Mouse (Mus musculus): Measurements from ENCODE around the gene Rbm5.

Gene Rbm5

DNA sequence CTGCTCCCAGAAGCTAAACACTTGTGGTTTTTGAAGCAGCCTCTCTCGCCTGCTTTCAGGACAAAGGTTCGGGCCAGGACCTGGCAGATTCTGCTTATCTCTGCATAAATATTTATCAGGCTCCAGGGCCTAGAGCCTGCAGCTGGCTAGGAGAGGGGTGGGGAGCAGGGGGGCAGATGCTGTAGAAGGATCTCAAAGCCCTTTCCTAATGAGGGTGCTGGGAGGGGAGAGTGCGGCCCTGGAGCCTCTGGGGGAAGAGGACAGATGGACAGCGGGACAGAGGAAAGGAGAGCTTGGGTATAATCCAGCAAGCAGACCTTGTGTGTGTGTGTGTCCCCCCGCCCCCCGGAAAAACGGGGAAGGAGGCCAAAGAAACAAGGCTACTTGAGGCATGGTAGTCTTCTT is 36.2 kb downstream of the Rbm5 start:
- no peak for DNase-seq (ENCODE audit: extremely low read depth, low read depth, low spot score)

DNA sequence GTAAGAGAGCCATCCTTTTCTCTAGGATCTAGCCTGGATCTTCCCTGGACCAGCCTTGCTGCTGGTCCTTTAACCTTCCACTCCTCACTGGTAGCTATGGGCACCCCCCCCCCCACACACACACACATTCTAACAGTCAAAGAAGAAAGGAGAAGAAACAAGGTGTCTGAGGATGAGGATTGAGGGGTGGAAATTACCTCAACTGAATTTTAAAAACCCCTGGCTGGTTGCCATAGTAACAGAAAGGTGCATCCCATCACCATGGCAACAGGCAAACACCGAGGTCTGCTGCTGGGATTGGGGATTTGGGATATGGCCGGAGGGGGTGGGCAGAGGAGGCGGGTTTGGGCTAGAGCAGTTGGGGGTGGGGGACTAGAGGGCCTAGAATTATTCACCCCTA is 41.1 kb downstream of the Rbm5 start:
- no peak for DNase-seq (ENCODE audit: extremely low read depth, low read depth, low spot score)

DNA sequence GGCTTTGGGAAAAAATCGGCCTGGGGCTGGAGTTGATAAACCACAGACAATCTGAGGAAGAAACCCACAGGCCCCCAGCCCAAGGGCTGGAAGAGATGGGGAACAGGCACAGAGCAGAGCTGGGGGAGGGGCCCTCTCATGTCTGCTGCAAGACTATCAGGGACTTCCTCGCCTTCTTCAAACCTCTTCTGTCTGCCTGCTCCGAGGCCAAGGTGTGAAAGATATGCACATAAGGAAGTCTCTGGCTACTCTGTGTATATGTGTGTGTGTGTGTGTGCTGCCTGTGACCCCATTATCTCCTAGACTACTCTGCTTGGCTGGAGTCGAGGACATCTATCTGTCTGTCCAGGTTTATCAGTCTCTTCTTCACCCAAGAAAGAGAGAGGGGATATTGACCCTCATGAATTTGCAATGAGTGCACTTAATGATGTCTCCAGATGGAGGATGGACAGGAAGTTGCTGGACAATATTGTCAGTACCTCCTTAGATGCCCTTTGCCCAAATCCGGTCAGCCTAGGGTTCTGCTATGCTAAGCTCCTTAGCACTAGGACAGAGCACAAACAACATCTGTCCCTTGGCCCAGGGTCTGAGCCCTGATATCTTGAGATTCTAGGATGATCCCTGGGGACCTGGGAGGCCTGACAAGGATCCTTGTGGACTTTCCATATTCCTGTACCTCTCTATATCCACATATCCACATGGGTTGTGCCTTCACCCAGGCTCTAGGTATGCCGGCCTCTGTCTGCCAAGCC is 41.7 kb downstream of the Rbm5 start:
- no peak for DNase-seq (ENCODE audit: extremely low read depth, low read depth, low spot score)

DNA sequence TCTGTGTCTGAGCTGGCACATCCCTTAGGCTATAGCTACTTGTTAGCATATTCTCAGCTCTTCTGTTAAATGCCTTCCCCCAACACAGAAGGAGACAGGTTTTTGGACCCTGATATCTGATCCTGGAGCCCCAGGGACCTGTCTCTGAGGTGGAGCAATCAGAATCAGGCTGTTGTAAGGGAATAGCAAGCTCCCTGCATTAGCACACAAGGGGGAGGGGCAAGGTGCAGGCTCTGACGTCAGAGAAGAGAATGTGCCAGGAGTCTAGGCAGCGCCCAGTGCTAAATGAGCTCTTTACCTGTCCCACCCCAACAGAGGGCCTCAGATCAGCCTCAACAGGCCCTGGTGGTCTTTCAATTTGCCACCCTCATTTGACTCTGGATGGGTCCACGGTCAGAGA is 43.8 kb downstream of the Rbm5 start:
- no peak for DNase-seq (ENCODE audit: extremely low read depth, low read depth, low spot score)

DNA sequence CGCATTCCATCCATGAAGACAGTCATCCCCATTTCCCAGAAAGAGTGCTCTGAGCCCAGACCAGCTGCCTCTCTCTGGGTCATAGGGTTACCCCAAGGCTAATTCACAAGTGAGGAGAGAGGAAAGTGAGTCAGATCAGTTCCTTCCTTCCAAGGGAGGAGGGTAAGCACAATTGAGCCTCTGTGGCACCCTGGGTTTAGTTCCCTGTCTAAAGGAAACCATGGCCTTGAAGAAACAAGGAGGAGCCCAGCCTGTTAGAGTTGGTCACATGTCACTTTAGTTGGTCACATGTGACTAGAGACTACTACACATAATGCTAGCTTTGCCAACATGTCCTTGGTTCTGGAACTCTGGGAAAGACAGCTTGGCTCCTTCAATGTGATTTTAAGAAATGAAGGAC is 46.0 kb downstream of the Rbm5 start:
- no peak for DNase-seq (ENCODE audit: extremely low read depth, low read depth, low spot score)

DNA sequence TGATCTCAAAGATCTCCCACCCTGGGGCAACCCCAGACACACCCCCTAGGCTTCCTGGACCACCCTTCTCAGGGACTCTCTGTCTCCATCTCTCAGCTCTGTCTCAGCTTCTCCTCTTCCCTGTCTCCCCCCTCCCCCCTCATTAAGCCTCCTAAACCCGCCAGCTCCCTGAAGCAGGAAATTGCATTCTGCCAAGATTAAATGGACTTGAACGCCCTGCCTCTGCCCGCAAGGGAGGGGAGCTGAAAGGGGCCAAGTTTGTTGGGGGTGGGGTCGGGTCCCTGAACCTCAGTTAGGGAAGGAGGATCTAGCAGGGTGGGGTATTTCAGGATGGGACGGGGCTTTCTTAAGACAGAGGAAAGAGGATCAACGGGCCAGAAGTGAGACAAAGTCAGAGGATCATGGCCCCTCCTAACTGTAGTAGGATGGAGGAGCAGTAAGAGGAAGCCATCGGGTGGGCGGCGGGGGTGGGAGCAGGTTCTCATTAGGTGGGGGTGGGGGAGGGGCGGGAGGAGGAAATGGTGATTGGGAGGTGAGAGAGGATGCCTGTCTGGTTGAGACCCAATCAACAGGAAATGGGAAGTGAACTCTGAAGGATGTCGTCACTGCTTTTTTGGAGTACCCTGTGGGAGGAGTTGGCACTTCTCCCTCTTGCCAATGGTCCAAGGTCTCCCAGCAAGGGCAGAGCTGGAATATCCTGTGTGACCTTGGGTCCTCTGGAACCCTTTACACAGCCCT is 46.8 kb downstream of the Rbm5 start:
- DNase-seq (ENCODE audit: extremely low read depth, low read depth, low spot score) = no peak

DNA sequence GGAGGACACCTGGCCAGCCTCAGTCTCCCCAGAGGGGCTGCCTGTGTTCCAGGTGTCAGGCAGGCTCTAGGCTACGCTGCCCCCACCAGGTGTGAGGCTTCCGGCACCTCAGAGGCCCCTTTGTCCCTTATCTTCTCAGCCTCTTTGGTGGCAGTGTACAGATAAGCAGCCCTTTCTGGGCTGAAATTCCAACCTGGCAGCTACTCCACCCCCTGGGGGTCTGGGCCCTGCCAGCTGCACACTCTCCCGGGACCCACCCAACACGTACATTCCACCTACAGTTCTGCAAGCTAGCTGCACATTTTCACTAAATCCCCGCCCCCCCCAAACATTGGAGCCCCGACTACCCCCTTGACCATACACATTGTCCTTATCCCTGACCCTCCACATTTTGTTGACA is 47.5 kb downstream of the Rbm5 start:
- DNase-seq (ENCODE audit: extremely low read depth, low read depth, low spot score) = no peak

DNA sequence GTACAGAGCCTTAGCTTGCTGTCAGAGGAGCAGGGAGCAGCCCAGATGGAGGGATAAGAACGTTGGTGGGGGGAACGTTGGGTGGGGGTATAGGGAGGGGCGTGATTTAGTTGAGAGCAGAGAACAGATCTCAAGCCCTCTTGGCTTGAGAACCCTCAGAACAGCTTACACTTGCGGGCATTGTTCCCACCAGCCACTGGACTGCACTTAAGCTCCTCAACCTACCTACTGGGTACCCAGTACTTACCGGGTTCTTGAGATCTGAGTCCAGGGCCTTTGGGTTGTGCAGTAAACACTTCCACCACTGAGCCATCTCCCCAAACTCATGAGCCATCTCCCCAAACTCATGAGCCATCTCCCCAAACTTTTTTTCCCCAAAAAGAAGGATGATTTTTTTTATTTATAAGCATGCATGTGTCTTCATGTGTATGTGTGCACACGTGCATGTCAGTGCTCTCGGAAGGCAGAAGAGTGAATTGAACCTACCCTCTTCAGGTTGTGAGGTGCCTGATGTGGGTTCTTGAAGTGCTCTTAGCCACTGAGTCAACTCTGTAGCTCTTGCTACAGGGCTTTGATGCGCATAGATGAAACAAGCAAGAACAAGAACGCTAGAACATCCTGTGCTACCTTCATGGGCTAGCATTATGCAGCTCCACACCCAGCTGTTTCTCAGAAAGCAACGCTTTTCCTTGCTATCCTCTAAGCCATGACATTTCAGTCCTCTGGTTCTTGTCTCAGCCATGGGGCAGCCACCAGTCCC is 51.8 kb downstream of the Rbm5 start:
- DNase-seq (ENCODE audit: extremely low read depth, low read depth, low spot score) = no peak

DNA sequence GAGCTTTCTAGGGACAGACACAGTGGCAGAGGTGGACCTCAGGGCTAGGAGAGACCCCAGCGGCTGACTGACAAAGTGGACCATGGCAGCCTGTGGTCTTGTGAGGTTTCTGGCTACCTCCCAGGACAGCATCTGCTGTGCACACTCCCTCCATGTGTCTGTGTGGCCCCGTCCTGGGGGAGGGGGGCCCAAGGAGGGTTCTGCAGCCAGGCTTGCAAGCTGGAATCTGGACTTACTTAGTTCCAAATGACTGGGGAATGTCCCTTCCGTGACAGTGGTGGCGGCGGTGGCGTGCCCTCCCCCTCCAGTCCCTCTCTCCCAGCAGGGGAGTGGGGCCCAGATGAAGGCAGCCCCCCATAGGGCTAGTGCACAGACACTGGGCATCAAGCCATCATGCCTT is 53.8 kb downstream of the Rbm5 start:
- no peak for DNase-seq (ENCODE audit: extremely low read depth, low read depth, low spot score)

DNA sequence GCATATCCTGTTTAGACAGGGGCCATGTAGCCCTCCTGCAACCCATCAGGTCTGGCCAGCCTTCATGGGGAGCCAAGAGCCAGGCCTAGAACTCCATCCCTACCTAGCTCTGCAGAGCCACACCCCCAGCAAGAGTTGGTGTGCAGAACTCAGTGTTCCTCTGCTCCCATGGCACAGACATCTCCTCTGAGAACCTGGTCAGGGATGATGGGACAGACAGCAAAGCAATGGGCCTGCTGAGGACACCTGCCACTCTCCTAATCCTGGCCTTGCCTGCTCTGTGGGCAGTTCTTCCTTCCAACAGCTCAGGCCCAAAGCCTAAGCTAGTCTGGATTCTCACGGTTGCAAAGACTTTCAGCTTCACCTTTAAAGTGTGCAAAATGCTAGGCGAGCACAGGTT is 55.2 kb downstream of the Rbm5 start:
- no peak for DNase-seq (ENCODE audit: extremely low read depth, low read depth, low spot score)

DNA sequence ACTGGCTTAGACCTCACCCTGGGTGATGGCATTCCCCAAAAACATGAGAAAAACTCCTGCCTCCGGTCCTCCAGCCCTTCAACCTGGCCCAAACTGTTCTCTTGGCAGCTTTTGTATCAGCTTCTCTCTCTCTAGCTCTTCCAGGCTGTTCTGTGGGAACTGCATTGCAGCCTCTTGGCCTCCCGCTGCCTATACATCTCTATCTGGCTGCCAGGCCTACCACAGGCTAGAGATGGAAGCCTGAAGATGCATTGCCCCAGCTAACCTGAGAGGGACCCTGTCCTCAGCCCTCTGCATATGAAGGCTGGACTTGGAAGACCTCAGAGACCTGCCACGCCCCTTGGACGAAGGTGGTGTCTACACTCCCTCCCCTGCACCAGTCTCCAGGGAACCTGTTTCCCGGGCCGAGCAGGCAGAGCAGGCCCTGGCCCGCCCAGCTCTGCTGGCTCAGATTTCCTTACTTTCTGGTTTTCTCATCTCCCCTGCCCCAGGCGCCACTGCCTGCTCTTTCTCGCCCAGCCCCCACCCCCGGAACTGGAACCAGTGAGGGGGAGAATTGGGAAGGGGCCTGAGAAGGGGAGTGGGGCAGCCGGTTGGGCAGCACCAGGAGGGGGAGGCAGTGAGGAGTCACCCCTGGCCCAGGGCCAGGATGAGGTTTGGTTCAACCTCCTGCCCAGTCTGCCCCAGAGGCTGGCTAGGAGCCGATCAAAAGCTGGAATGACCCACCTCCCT is 56.4 kb downstream of the Rbm5 start:
- DNase-seq (ENCODE audit: extremely low read depth, low read depth, low spot score) = no peak

DNA sequence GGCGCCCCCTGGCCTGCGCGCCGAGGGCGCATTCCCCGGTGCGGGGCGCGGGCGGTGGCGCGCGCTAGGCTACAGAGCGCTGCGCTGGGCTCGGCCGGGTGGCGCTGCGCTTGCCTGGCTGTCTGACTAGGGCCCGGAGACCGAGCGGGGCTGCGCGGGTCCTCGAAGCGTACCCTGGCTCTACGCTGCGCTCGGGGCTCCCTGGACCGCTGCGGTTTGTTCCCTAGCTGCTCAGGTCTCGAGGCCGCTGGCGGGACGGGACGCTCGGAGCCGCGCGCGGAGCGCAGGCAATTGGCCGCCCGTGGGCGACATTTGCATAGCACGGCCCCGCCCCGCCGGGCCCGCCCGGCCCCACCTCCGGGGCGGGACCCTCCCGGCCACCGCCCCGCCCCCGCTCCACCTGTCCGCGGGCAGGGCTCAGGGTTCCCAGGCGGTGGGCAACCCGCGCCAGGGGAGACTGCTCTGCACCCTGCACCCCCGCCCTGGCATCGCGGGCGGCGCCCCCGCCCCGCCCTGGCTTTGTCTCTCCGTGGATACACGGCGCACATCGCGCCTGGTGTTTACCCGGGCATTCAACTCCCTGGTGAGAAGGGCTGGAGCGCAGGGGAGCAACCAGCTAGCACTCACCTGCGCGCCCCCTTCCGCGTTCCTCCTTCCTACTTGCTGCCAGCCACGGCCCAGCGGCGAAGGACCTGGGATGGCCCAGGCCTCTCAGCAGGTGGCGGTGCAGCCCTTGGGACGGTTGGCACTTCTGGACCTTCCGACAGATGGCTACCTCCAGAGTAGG is 60.9 kb downstream of the Rbm5 start, which contains the start of gene Sema3f:
Sema3f (minus strand) TSS at position 779 of the 787 bp plus-strand sequence.
- no peak for DNase-seq (ENCODE audit: extremely low read depth, low read depth, low spot score)

DNA sequence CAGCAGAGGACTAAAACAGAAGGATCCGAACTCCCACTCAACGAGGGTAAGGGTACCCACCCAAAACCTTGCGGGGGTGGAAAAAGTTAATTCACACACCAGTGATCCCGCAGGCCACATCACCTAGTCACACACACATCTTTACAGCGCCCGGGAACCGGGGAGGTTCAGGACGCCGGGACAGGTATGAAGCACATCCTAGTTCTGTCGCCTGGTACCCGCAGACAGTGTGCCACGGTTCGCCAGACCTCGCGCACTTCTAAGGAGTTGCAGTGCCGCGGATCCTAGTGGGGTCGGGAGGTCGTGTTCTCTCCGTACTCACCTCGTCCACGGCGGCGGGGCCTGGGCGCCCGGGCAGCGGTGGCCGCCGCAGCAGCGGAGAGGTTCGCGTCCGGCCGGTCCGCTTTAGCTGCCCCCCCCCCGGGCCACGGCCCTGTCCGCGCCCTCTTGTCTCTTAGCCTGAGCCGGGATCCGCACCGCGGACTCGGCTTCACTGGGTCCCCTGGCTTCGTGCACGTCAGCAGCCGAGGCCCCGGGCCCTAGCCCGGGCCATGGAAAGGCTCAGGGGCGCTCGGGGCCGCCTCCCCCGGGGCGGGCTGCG is 61.6 kb downstream of the Rbm5 start:
- no peak for DNase-seq (ENCODE audit: extremely low read depth, low read depth, low spot score)

DNA sequence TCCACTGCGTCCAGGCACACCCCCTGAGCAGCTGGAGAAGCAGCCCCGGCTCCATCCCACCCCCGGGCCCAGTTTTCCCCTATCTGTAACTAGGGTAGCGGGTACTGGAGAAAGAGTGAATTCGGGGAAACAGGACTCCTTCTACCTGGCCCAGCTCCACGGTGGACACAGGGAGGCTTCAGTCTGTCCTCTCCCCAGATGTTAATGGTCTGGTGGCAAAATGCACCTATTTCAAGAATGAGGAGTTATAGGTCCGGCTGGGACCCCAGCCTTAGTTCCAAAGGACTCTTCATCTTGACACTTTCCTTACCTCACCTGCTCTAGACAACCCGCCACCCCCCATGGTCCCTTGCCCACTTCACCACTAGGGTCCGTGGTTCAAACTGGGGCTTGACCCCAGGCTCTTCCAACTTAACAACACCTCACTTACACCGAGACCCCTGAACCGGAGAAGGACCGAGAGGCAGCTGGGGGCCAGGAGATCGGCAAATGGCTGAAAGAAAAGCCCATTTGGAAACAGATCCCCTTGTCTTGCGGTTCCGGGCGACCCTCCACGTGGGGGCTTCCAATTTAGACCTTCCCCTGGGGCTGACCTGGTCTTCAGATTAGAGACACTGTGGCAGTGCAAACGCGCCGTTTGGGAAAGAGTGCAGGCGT is 62.2 kb downstream of the Rbm5 start:
- no peak for DNase-seq (ENCODE audit: extremely low read depth, low read depth, low spot score)

DNA sequence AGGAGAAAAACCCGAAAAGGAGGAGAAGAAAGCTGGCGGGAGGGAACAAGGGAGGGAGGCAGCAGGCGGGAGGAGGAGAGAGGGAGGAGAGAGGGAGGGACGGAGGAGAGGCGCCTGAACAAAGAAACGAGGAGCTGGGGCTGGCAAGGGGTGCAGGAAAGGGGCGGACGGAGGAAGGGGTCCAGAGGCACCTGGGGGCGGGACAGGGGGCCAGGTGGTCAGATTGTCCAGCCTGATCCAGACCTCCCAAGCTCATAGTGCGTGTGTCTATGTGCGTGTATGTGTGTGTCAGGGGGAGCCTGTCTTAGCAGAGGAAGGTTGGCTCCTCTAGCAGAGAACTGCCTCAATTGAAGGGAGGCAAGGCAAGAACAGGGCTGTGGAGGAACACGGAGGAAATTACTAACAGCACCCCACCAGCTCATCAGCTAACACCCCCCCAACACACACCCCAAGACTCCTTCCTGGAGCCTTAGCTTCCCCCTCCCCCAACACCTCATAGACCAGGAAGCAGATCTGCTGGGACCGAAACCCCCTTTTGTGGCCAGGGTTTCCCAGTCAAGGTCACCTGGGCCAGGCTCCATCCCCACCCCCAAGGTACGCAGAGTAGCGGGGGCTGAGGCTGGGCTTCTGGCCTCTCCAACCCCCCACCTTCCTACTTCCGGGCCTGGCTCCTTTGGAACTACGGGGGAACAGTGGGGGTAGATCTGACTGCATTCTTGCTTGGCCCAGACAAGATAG is 62.9 kb downstream of the Rbm5 start:
- no peak for DNase-seq (ENCODE audit: extremely low read depth, low read depth, low spot score)

DNA sequence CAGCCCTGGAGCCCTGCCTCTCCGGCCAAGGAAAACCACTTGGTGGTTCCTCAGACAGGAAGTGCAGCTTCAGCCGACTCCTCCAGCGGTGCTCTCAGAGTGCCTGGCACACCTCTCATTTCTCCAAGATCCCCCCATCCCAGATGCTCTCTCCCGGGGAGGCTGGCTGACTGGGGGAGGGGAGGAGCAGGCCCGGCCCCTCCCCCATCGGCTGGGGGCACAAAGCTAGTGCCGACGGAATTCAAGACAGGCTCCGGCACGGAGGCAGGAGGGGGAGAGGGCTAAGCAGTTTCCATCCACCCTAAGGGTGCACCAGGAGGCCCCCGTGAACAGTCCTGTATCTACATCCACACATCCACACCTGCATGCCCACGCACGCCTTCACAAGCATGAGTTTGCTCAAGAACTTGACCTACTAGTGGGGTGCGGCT is 64.0 kb downstream of the Rbm5 start:
- no peak for DNase-seq (ENCODE audit: extremely low read depth, low read depth, low spot score)

DNA sequence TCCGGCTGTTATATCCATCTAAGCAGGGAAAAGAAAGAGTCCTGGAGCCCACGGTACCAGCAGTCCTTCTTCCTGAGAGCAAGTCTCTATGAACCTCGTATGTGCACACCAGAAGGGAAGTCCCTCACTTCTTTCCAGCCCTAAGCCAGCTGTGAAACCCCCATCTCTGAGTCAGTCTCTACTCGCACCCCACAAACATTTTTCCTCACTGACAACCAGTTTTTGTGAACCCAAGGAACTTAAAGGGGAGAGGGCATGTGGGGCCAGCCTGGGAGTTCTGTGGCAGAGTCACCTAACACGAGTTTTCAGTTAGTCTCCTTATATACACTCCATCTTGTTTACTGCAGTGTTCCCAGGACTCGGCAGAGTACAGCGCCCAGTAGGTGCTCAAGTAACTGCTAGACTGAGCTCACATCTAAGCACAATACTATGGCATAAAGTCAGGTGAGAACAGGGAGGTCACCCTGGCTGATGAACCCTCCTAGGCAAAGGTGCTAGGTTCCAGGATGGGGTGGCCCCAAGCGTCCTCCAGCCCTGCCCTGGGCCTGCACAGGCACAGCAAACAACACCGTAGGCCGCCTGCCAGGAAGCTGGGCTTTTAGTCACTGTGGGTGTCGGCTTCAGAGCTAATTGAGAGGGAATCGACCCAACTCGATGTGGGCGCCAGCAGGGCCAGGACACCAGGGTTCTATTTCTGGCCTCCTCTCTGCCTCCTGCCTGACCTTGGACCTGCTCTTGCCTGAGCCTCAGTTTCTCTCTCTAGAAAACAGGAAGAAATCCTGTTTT is 67.3 kb downstream of the Rbm5 start:
- DNase-seq (ENCODE audit: extremely low read depth, low read depth, low spot score) = no peak

DNA sequence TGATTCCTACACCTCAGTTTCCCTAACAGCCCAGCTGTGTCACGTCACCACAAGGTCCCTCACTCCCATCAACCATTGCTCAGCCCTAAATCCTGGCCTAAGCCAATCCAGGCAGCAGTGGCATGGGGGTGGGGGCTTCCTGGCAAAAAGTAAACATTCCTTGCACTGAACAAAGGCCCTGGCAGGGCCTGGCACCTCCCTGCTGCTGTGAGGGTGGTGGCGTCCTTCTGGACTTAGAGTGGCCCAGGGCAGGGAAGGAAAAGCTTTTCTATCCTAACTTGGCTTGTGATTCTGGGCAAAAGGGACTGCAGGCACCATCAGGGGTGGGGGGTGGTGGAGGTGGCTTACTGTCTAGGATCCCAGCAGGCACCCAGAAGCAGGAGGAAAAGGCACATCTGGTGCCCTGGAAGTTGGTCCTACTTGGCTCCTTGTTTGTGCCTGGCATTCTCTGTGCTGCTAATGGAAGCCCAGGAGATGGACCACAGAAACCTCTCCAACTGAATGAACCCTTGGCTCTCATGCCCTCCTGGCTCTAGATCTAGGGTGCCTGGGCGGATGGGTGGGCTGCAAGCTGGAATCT is 68.1 kb downstream of the Rbm5 start:
- no peak for DNase-seq (ENCODE audit: extremely low read depth, low read depth, low spot score)

Data from fat pad, adult 2 months (tissue).